Mouse (Mus musculus) liver, postnatal 0 days (tissue): ENCODE measurements around the gene Zc3hav1.
A peak's percentile ranks its signal among the peaks of the same experiment; 100 is the strongest.

Experiments
- CTCF ChIP-seq: sonication (generic); IDR thresholded peaks from 2 replicates; pipeline ENCODE4 v1.5.1; 2016; ENCODE audit warnings: antibody characterized with exemption, low read depth
- EP300 ChIP-seq: IDR thresholded peaks from 2 replicates; pipeline ENCODE4 v1.6.1; 2016; ENCODE audit warnings: antibody characterized with exemption, low read depth, mild to moderate bottlenecking

GRCm38 (mm10) chr6:38261877-38262276, 92.5 kb downstream of the Zc3hav1 start:
- TF ChIP-seq CTCF (0 out of 2 replicates have a peak, but pooled peaks have one; percentile 11), EP300 (no peak)
